Mouse (Mus musculus): ENCODE measurements around the gene Gnb3. TPM values are rescaled to one million over a fixed set of nuclear protein-coding genes. Genes with fewer than 3 reads are reported as not detected.

Gnb3 gene
- 0.98 and 1.2 TPM in 2 replicates for polyA plus RNA-seq (2015; fragmentation: Nextera tagmentation; extraction: Ambion mirVana)

- TF ChIP-seq CTCF (IDR thresholded peaks at IDR 0.05; ENCODE audit: low read depth) = no peak
- H3K27ac ChIP-seq = no peak within 1 kb of the TSS
- H3K4me3 ChIP-seq (replicated peaks; ENCODE audit: low read depth, low read length) = no peak within 1 kb of the TSS
- no peaks in the 10 kb centered on the region for H3K27me3 ChIP-seq (ENCODE audit: insufficient read depth, low read length)
- no peaks in the 10 kb centered on the region for H3K9me3 ChIP-seq (replicated peaks; ENCODE audit: low read length)
- H3K4me1 ChIP-seq (replicated peaks; ENCODE audit: insufficient read depth, low read length) = 0 out of 2 replicates have a peak, but pooled peaks cover 4% of the 10 kb centered on the region
- DNase-seq (ENCODE audit: low spot score) (no peak), ATAC-seq (replicated peaks; ENCODE audit: low FRiP score, low read depth) (no peak)
- H3K36me3 ChIP-seq (ENCODE audit: insufficient read depth, low read length) = no peaks in the 10 kb centered on the region
- H3K9ac ChIP-seq (ENCODE audit: low read depth, low read length) = peak within 1 kb of the TSS; percentile 41; the same call in 1 of the 2 replicates
- H3K4me2 ChIP-seq (ENCODE audit: low read length) = no peak within 1 kb of the TSS
- WGBS = 30% methylated on average over 15 of the region's 15 CpGs
These were observed at the start of gene Gnb3 for GRCm38 (mm10) chr6:124840241-124841167. Gene Gnb3, minus strand, starts transcription at chr6:124840275.

GRCm38 (mm10) chr6:124888555-124889125 is 48.6 kb upstream of the Gnb3 start:
- 87% methylated on average over 6 of the region's 6 CpGs for WGBS
- H3K36me3 ChIP-seq (ENCODE audit: insufficient read depth, low read length) = no peaks in the 10 kb centered on the region
- DNase-seq (ENCODE audit: low spot score) = no peak
- H3K4me2 ChIP-seq (ENCODE audit: low read length) = no peak overlapping the region
- no peak overlapping the region for H3K9ac ChIP-seq (ENCODE audit: low read depth, low read length)
- TF ChIP-seq CTCF (IDR thresholded peaks at IDR 0.05; ENCODE audit: low read depth) = no peak
- H3K9me3 ChIP-seq (replicated peaks; ENCODE audit: low read length) = no peaks in the 10 kb centered on the region
- no peaks in the 10 kb centered on the region for H3K27me3 ChIP-seq (ENCODE audit: insufficient read depth, low read length)
- H3K4me3 ChIP-seq (replicated peaks; ENCODE audit: low read depth, low read length) = no peak overlapping the region
- H3K4me1 ChIP-seq (replicated peaks; ENCODE audit: insufficient read depth, low read length) = no peaks in the 10 kb centered on the region; the same call in 1 of the 2 replicates
- H3K27ac ChIP-seq = no peak overlapping the region
- no peak for ATAC-seq (replicated peaks; ENCODE audit: low FRiP score, low read depth)

DNA sequence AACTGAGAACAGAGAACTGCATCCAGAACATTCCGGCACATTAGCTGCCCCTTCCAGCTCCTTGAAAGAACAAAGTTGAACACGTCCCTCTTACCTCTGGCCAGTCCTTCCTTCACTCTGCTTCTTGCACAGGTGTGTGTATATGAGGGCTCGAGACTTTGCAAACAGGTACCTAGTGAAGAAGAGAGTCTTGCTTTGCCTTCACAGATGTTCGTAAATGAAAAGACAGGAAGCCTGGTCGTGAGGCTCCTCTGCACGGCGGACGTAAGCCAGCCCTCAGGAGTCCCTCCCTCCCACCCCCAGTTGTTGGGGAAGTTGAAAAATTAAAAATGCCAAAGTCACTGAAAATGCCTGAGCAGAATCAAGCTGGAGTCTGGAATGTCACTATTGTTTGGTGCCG is 47.9 kb upstream of the Gnb3 start, which contains the start of gene Cd4:
Gene Cd4, minus strand, starts transcription at position 236 of the 400 bp plus-strand sequence.
- 77% methylated on average over 9 of the region's 9 CpGs for WGBS
- TF ChIP-seq CTCF (IDR thresholded peaks at IDR 0.05; ENCODE audit: low read depth) = no peak
- ATAC-seq (replicated peaks; ENCODE audit: low FRiP score, low read depth) (no peak), DNase-seq (ENCODE audit: low spot score) (no peak)
- no peaks in the 10 kb centered on the region for H3K9me3 ChIP-seq (replicated peaks; ENCODE audit: low read length)
- no peaks in the 10 kb centered on the region for H3K36me3 ChIP-seq (ENCODE audit: insufficient read depth, low read length)
- H3K27me3 ChIP-seq (ENCODE audit: insufficient read depth, low read length) = no peaks in the 10 kb centered on the region
- no peak within 1 kb of the TSS for H3K27ac ChIP-seq
- H3K4me1 ChIP-seq (replicated peaks; ENCODE audit: insufficient read depth, low read length) = no peaks in the 10 kb centered on the region; the same call in 1 of the 2 replicates
- H3K4me2 ChIP-seq (ENCODE audit: low read length) = no peak within 1 kb of the TSS
- no peak within 1 kb of the TSS for H3K9ac ChIP-seq (ENCODE audit: low read depth, low read length)
- no peak within 1 kb of the TSS for H3K4me3 ChIP-seq (replicated peaks; ENCODE audit: low read depth, low read length)

- TF ChIP-seq CTCF (IDR thresholded peaks at IDR 0.05; ENCODE audit: low read depth) = no peak
- no peak for ATAC-seq (replicated peaks; ENCODE audit: low FRiP score, low read depth)
- 87% methylated on average over 8 of the region's 8 CpGs for WGBS
- Histone ChIP-seq H3K27me3 (ENCODE audit: insufficient read depth, low read length) (no peaks in the 10 kb centered on the region), H3K9me3 (replicated peaks; ENCODE audit: low read length) (no peaks in the 10 kb centered on the region), H3K36me3 (ENCODE audit: insufficient read depth, low read length) (no peaks in the 10 kb centered on the region), H3K4me3 (replicated peaks; ENCODE audit: low read depth, low read length) (no peak overlapping the region), H3K4me2 (ENCODE audit: low read length) (no peak overlapping the region), H3K27ac (no peak overlapping the region), H3K4me1 (replicated peaks; ENCODE audit: insufficient read depth, low read length) (no peaks in the 10 kb centered on the region; the same call in 1 of the 2 replicates), H3K9ac (ENCODE audit: low read depth, low read length) (no peak overlapping the region)
- DNase-seq (ENCODE audit: low spot score) = no peak
These were observed 45.9 kb upstream of the Gnb3 start for GRCm38 (mm10) chr6:124885956-124886381.

- no peaks in the 10 kb centered on the region for H3K27me3 ChIP-seq (ENCODE audit: insufficient read depth, low read length)
- H3K36me3 ChIP-seq (ENCODE audit: insufficient read depth, low read length) = no peaks in the 10 kb centered on the region
- ATAC-seq (replicated peaks; ENCODE audit: low FRiP score, low read depth) = no peak
- no peaks in the 10 kb centered on the region; the same call in 1 of the 2 replicates for H3K4me1 ChIP-seq (replicated peaks; ENCODE audit: insufficient read depth, low read length)
- no peak for TF ChIP-seq CTCF (IDR thresholded peaks at IDR 0.05; ENCODE audit: low read depth)
- no peak overlapping the region for H3K27ac ChIP-seq
- peak; percentile 51 for DNase-seq (ENCODE audit: low spot score)
- no peak overlapping the region for H3K9ac ChIP-seq (ENCODE audit: low read depth, low read length)
- H3K4me3 ChIP-seq (replicated peaks; ENCODE audit: low read depth, low read length) = no peak overlapping the region
- no peak overlapping the region for H3K4me2 ChIP-seq (ENCODE audit: low read length)
- H3K9me3 ChIP-seq (replicated peaks; ENCODE audit: low read length) = no peaks in the 10 kb centered on the region
- 62% methylated on average over 10 of the region's 10 CpGs for WGBS
These were observed 44.8 kb upstream of the Gnb3 start for GRCm38 (mm10) chr6:124884714-124885500.

DNA sequence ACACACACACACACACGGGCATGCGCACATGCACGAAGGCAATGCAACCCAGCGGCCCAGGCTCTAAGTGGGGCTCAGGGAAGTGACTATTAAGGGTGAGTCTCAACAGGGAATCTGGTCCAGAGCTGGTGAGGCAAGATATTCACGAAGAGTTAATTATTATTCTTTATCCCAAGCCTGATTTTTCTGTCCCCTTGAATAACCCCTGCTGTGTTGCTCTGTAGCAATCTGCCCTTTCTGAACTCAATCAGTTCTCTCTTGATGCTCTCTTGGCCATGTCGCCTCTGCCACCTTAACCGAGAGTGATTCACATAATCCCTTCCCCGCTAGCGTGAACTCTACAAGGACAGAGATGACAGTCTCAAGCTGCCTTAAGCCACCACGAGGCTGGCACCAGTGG is 43.3 kb upstream of the Gnb3 start:
- no peak for TF ChIP-seq CTCF (IDR thresholded peaks at IDR 0.05; ENCODE audit: low read depth)
- Histone ChIP-seq H3K4me3 (replicated peaks; ENCODE audit: low read depth, low read length) (no peak overlapping the region), H3K36me3 (ENCODE audit: insufficient read depth, low read length) (no peaks in the 10 kb centered on the region), H3K27ac (no peak overlapping the region), H3K9ac (ENCODE audit: low read depth, low read length) (no peak overlapping the region), H3K27me3 (ENCODE audit: insufficient read depth, low read length) (no peaks in the 10 kb centered on the region), H3K9me3 (replicated peaks; ENCODE audit: low read length) (no peaks in the 10 kb centered on the region), H3K4me2 (ENCODE audit: low read length) (no peak overlapping the region), H3K4me1 (replicated peaks; ENCODE audit: insufficient read depth, low read length) (no peaks in the 10 kb centered on the region; the same call in 1 of the 2 replicates)
- no peak for ATAC-seq (replicated peaks; ENCODE audit: low FRiP score, low read depth)
- WGBS = 82% methylated on average over 10 of the region's 10 CpGs
- no peak for DNase-seq (ENCODE audit: low spot score)

All from kidney, postnatal 0 days (tissue).